Mouse (Mus musculus): Measurements from ENCODE around the gene Ndufaf3.
"Not testable (repeated sequence)": the region's sequence is repeated elsewhere in the genome, so short reads cannot be mapped to it uniquely, and the experiment has no call there.

The Ndufaf3 gene

DNA sequence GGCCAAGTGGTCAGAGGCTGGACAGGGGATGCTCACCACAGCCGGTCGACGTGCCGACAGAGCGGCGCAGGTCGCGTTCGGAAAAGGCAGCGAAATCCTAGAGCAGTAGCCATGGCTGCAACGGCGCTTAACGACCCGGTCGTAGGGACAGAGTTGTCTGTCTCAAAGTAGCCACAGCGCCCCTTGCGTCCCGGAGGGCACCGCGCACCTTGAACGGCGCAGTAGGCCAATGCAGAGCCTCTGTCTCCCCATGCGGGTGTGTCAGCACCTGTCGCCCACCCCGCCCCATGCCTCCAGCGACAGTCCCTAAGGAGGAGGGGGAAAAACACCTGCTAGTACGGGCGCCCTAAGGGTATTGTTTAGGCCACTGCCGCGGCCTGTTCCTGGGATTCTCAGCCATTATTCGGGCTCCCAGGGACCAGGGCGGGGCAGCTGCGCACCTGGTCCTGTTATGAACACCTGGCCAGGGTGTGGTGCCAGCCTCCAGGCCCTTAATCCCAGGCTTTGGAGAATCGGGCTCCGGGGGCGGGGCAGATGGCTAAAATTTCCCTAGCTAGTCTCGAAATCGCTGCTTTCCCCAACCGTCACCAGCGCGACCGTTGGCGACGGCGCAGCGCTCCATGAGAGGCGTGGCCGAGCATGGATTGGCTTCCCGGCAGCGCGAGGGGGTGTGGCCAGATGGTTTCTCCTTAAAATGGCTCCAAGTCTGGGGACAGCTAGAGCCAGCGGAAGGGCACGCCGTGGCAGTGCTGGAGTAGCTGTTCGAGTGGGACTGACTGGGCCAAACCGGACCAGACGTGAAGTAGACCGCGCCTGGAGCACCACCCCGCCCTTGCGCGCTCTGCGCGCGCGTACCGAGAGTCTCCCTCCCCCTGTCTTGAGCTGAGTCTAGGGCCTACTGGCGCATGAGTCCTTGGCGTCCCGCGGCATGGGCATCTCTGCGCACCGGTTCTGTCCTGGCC is at the start of gene Ndufaf3:
TSS of gene Ndufaf3 (minus strand) at position 620 of the 962 bp plus-strand sequence.
- DNase-seq (ENCODE audit: low spot score), result peak; percentile 94

DNA sequence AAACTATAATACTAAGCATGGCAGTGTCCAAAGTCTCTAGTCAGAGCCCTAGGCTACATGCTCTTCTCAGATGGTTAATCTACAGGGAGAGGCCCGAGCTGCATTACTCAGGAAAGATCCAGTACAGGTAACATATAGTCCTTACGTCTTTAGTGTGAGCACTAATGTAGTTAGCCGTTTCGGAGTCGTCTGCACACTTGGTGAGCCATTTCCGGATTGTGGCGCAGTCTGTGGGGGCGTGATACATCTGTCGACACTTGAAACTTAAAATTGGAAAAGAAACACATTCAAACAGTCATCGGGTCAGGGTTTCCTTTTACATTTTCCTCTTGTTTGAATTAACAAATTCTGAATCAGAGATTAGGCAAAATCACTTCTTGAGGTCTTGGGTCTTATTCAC is 44.3 kb upstream of the Ndufaf3 start:
- DNase-seq (ENCODE audit: low spot score), result no peak

DNA sequence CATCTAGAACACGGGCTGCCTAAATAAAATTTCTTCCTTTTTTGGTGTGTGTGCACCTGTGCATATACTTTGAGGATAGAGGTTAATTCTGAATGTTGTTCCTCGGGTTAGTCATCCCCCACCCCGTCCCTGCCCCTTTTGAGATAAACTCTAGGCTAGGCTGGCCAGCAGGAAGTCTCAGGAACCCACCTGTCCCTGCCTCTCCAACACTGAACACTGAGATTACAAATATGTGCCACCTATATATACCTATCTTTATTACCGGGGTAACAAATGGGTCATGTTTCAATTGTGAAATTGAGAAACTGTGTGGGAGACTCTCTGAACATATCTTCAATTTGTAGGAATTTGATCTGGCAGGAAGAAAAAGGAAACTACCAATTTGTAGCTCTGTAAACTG is 41.7 kb upstream of the Ndufaf3 start:
- DNase-seq (ENCODE audit: low spot score), result no peak

DNA sequence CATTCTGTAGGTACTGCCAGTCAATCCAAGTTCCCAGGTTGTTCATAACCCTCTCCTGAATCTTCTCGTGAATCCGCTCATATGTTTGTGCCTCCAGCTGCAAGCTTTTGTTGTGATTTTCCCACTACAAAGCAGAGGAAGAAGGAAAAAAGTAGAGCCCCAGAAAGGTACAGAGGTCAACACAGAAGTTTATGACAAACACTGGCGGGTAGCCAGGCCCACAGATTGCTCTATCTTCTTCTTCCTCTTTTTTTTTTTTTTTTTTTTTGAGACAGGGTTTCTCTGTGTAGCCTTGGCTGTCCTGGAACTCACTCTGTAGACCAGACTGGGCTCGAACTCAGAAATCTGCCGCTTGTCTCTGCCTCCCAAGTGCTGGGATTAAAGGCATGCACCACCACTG is 40.7 kb upstream of the Ndufaf3 start:
- not testable (repeated sequence) for DNase-seq (ENCODE audit: low spot score)

DNA sequence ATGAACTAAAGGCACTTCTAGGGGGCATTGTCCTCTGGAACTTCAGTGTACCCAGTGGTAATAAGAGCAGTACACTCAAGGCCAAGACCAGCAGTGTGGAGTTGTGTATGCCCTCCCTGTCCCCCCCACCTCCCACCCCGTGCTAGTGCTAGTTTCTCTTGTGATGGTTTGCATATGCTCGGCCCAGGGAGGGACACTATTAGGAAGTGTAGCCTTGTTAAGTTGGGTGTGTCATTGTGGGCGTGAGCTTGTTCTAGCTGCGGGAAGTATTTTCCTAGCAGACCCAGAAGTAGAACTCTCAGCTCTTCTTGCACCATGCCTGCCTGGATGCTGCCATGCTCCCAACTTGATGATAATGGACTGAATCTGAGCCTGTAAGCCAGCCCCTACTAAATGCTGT is 34.8 kb upstream of the Ndufaf3 start:
- DNase-seq (ENCODE audit: low spot score), result no peak

DNA sequence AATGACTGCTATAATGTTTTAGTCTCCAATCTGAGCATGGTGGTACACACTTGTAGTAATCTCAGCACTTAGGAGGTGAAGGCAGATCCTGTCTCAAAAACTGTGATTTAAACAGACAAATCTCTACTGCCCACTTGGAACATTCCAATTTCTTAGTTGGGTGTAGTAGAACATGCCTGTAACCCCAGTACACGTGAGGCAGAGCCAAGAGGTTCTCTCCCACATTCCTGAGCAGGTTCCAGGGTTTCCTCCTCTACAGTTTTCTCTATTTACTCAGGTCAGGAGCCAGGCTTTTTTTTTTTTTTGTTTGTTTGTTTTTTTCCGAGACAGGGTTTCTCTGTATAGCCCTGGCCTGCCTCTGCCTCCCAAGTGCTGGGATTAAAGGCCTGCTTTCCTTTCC is 32.8 kb upstream of the Ndufaf3 start:
- no peak for DNase-seq (ENCODE audit: low spot score)

DNA sequence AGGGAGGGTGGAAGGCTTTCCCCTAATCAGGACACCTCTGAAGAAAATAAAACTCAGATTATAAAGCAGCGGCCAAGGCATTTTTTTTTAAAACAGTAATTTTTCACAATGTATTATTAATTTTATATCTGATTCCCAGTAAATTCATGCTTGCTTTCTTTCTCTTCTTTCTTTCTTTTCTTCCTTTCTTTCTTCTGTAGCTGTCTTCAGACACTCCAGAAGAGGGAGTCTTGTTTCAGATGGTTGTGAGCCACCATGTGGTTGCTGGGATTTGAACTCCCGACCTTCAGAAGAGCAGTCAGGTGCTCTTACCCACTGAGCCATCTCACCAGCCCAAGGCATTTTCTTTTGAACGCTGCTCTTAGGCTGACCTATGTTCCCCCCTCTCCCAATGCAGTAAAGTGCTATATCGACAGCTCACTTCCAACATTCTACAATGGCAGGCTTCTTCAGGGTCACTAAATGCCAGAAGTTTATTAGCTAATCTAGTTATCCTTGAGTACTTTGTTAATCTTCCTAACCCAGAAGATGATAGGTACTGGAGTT is 31.9 kb upstream of the Ndufaf3 start:
- no peak for DNase-seq (ENCODE audit: low spot score)

DNA sequence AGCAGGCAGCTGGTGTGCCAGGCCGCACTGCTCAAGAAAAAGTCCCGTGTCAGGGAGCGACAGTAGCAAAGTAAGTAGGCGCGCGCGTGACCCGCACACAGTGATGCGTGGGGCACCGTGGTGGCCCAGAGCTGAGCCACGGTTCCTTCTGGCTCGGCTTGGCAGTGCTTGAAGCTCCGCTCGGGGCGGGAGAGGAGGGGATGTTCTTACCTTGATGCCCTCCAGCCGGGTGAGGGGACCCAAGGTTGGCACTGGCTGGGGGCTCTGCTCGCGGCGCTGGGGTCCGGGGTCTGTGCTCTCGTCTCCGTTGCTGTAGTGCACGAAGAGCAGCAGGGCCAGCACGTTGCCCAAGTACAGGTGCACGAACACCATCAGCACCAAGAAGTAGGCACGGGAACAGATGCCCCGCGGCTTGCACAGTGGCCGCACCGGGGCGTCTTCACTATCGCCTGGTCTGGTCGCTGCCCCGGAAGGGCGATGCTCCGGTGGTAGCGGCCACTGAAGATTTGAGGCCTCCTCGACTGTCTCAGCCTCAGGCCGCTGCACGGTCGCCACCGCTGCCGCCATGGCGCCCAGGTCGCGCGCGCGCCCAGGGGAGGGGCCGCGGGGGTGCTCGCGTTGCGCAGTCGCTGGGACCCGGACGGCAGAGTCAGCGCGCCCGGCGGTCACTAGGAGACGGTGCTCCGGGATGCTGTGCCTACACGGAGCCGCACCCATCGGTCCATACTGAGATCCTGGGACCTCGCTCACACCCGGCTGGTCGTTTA is 29.9 kb upstream of the Ndufaf3 start, which contains the start of gene P4htm:
TSS of gene P4htm (minus strand) at position 670 of the 767 bp plus-strand sequence.
- DNase-seq (ENCODE audit: low spot score), result peak; percentile 65

DNA sequence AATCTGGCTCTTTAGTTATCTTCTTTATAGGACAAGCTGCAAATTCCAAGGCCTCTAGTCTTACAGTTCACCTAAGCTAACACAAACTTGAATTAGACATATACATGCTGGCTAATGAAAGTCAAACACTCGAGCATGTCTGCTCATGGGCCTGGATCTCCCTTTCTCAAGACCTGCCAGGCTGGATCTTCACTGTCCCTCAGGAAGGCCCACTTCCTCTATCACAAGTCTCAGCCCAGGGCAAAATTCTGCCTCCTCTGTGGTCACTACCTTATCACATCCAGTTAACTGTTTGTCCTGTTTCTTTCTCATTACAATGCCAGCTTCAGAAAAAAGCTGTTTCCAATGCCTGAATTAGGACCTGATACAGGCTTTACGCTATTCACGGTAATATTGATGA is 27.1 kb upstream of the Ndufaf3 start:
- no peak for DNase-seq (ENCODE audit: low spot score)

DNA sequence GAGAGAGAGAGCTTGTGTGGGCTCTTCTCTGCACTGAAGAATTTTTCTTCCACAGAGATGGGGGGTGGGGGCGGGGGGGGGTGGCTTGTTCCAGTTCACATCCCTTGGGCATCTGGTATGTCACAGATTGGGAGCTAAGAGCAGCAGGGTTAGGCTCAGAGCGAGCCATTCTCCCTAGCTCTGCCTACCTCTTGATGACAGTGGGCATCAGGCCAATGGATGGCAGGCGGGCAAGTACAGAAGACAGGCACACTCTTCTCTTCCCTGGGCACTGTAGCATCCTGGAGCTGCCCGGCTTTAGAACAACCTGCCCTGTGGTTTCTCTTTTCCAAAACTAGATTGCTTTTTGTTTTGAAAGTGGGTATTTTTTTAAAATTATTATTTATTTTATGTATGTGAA is 24.2 kb upstream of the Ndufaf3 start:
- DNase-seq (ENCODE audit: low spot score), result no peak

DNA sequence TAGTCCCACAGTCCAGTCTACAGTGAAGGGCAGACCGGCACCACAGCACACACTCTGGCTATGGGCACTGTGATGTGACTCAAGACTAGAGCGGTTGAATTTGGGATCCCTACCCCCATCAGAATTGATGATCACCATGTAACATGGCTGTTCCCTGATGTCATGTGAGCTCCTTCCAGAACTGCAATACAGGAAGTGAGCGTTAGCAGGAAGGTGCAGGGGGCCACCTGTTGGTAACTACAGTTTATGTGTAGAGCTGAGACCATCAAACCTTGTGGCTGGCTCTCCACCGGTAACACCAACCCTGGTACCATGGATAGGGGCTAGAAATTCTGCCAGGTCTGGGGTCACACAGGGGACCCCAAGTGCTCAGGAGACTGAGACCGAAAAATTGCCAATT is 22.0 kb upstream of the Ndufaf3 start:
- DNase-seq (ENCODE audit: low spot score), result no peak

DNA sequence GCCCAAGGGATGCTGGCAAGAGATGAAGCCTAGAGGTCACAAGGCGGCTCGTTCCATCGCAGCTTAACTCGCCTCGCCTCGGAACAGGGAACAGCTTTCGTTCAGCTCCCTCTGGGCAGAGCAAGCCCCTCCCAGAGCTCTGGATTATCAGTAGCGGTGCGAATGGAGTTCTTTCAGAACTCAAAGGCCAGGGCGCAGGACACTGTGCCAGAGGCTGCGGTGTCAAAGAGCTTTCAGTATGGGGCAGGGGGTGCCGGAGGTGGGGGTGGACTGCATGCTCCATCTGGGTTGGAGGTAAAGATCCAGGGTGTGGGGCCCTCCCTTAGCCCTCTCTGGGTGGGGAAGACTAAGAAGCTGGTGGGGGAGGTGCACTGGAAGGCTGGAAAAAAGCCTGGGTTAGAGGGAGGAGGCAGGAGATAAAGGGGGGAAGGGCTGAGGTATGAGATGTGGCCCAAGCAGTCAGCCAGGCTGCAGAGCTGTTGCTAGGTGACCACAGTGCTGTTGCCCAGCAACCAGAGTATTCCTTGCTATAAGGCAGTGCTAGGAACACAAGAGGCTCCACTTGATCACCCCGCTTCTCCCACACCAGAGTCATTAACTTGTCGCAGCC is 20.4 kb upstream of the Ndufaf3 start:
- no peak for DNase-seq (ENCODE audit: low spot score)

DNA sequence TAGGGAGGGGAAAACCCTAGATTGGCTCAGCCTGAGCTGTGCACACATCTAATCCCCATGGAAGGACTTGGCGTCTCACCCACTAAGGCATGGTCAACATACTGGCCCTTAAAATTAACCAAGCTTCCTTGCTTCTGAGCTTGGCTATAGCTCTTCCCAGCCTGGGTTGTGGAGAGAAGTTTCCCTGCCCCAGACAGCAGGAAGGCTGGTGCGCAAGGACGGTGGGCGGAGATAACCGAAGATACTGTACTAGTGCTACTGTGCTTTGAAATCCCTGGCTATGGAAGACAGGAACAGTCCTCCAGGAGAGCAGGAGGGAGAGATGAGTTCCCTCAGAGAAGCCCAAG is 12.1 kb upstream of the Ndufaf3 start:
- DNase-seq (ENCODE audit: low spot score), result no peak

DNA sequence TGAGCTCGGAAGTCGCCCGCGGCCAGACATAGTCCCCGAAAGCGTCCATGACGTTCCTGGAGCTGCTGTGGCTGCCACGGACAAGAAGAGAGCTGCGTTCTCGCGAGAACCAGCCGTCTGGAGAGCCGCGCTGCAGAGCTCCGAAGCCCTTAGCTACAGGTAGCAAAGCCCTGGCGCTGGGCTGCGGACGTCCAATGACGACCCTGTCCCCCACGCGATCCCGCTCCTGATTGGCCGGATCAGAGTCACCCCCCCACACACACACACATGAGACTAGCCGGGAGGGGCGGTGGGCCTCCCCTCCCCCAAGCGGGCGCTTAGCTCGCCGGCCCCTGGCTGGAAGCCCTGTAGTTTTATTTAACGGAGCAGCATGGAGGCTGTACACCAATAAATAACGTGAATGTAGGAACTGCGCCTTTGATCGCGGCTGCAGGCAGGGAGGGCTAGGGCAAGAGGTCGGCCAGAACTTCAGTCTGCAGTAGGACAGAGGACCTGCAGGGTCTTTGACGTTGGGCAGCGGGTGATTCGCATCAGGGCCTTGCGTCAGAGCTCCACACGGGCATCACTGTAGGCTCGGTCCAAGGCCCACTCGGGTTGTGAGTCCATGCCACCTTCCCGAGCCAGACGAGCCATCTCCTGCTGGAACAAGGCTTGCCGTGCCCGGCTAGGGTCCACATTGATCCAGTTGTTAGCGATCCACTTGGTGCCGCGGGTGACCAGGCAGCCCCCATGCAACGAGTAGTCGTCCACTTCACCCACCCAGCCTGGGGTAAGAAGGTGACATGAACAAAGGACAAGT is 11.5 kb upstream of the Ndufaf3 start, which contains the start of gene Wdr6:
TSS of gene Wdr6 (minus strand) at position 195 of the 799 bp plus-strand sequence.
- peak; percentile 90 for DNase-seq (ENCODE audit: low spot score)

DNA sequence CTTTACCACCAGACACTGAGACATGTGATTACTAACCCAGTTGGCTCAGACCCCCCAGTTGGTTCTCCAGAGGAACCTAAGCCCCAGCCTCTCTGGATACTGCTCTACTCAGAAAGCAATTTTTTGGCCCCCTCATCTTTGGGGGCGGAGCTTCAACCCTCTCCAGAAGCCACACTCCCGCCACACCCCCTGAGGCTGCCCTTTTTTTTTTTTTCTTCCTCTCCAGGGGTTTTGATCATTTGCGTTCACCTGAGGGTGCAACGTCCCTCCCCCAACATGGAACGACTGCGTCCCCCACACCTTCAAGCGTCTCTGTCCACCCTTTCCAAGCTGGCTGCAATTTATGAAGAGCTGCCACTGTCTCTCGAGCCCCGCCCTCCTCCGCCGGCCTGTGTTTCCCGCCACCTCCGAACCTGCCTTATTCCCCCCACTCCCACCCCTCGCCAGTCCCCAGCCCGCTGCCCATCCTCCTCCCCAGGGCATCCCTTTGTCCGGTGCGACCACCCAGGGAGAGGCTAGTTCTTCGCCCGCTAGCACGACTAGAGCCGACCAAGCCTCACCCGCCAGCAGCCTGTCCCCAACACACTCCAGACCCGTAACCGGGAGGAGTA is 10.8 kb upstream of the Ndufaf3 start:
- DNase-seq (ENCODE audit: low spot score), result peak; percentile 24

DNA sequence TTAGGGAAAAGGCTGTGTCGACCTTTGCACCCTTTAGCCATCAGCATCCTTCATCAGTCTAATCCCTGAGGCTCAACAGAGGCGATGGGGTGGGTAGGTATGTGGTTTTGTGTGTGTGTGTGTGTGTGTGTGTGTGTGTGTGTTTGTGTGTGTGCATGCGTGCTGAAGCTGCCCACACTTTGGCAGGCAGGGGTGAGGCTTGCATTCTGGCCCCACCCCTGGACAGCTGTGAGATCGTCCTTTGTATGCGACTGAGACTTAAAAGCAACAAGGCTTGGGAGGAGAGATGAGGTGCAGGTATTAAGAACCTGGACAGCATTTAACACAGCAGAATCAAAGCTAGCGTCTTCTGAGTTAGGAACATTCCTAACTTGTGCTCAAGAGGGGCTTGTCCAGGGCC is 9.8 kb upstream of the Ndufaf3 start:
- DNase-seq (ENCODE audit: low spot score), result no peak

DNA sequence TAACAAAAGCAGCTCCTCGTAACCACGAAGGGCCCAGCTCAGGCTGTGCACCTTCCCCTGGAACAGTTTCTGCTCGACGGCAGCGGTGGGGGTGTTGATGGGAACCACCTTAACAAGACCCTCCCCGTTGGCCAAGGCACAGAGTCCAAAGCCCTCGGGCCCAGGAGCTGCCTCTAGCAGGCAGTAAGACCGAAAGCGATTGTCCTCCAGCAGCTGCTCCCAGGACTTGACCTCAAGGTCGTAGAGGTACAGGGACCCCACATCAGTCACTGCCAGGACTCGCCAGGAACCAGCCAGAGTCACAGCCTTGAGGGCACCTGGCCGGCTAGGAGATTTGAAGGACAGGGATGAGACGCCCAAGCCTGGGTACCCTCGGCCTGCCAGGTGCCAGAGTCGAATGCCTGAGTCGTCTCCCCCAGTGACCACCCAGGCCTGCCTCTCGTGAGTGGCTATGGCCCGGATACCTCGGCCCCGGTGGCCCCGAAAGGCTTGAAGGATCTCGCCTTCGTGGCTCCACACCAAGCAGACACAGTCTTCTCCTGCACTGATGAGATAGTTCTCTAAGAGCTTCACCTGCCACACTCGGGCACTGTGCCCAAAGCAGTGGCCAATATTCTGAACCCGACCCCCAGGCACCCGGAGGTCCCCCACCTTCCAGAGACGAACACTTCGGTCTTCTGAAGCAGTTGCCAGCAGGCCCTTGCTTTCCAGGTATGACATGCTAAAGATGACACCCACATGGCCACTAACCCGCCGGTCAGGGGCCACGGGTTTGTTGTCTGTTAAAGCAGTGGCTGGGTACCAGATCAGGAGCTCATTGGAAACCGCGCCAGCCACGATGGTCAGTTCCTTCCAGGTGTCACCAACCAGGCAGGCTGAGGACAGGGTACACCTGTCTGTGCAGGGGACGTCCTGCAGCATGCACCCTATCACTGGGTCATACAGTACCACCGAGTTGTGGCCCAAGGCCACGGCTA is 8.4 kb upstream of the Ndufaf3 start:
- no peak for DNase-seq (ENCODE audit: low spot score)

DNA sequence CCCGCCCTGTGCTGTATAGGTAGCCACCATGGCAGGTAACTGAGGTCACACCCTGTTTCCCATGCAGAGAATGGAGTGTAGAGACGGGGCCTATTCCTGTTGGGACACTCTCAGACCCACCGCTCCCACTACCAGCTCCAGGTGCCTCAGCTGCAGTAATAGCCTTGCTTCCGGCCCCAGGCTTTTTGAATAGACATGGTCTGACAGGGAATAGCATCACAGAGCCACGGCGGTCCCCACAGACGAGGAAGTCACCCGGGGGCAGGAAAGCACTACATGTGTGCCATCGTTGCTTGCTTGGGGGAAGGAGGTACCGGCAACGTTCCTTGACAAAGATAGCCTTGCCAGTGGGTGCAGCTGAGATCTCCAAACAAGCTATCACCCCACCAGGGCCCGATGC is 7.7 kb upstream of the Ndufaf3 start:
- no peak for DNase-seq (ENCODE audit: low spot score)

DNA sequence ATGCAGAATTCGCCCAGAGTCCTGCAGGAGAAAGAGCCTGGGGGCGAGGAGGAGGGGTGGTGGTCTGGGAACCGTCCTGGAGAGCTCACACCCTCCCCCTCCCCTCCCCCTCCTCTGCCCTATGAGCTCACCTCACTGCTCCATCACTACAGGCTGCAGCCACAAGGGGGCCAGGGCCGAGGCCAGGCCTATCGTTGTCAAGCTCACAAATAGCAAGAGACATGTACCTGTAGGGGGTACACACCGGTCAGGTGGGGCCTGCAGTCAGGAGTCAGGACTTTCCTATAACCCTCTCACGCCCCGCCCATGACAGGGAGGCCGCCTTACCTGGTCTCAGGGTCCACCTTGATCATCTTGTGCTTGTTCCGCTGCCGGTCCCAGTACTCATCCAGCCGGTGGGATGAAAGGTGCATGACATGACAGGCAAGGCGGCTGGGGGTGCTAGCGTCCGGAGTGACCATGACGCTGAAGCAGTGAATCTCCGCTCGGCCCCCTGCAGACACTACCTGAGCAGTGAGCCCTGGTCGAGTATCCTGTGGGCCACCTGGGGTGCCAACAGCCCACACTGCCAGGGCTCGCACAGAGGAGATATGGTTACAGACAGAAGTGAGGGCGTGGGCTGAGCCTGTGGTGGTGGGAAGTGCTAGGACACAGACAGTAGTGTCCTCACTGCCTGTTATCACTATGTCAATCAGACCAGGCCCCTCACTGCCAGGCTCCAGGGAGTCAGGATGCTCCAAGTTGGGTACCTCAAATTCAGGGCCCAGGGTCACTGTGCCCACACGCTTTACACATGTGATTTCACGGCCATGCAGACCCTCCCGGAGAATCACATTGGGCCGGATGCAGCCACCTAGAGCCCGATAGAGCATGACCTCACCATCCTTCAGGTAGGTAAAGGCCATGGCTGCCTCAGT is 6.8 kb upstream of the Ndufaf3 start:
- DNase-seq (ENCODE audit: low spot score), result peak; percentile 63

Measured in T-cell, adult 2 months (primary cell).